Mouse (Mus musculus) heart, embryonic 11.5 days (tissue): ENCODE measurements around the gene Bloc1s5. TPM values are rescaled to one million over a fixed set of nuclear protein-coding genes. Genes with fewer than 3 reads are reported as not detected.

Experiments
- ATAC-seq: fragments of 200-750 bp; cut with Nextera tagmentation; replicated peaks from 2 replicates; pipeline ENCODE4 v1.8.0; 2017; ENCODE audit warnings: moderate library complexity; ENCODE audit not compliant: insufficient number of reproducible peaks, low FRiP score, low TSS enrichment
- H3K27ac ChIP-seq: fragments of 300-500 bp; sonication (generic); 2 replicates; pipeline ENCODE4 v1.5.1; 2014; ENCODE audit warnings: mild to moderate bottlenecking, low read depth, low read length
- H3K27me3 ChIP-seq: fragments of 300-500 bp; sonication (generic); 2 replicates; pipeline ENCODE4 v1.6.1; 2014; ENCODE audit warnings: mild to moderate bottlenecking, low read length, mixed read lengths; ENCODE audit not compliant: control insufficient read depth, insufficient read depth
- H3K36me3 ChIP-seq: fragments of 300-500 bp; sonication (generic); 2 replicates; pipeline ENCODE4 v1.6.1; 2014; ENCODE audit warnings: mild to moderate bottlenecking, low read length, moderate library complexity, mixed read lengths; ENCODE audit not compliant: control insufficient read depth, insufficient read depth
- H3K4me1 ChIP-seq: fragments of 300-500 bp; sonication (generic); 2 replicates; pipeline ENCODE4 v1.6.1; 2014; ENCODE audit warnings: low read length; ENCODE audit not compliant: control insufficient read depth, insufficient read depth
- H3K4me2 ChIP-seq: fragments of 300-500 bp; sonication (generic); 2 replicates; pipeline ENCODE4 v1.6.1; 2014; ENCODE audit warnings: mild to moderate bottlenecking, moderate library complexity
- H3K4me3 ChIP-seq: fragments of 300-500 bp; sonication (generic); 2 replicates; pipeline ENCODE4 v1.5.1; 2014; ENCODE audit warnings: low read depth, low read length
- H3K9ac ChIP-seq: fragments of 300-500 bp; sonication (generic); 2 replicates; pipeline ENCODE4 v1.6.1; 2014; ENCODE audit warnings: mild to moderate bottlenecking, low read depth, low read length, moderate library complexity
- H3K9me3 ChIP-seq: fragments of 300-500 bp; sonication (generic); replicated peaks from 2 replicates; pipeline ENCODE4 v1.6.1; 2016; ENCODE audit warnings: low read length; ENCODE audit not compliant: control insufficient read depth
- WGBS: fragments of 180-500 bp; shearing (Covaris S2); extraction: QIAGEN DNeasy Blood & Tissue Kit; methylation state at CpG from one replicate; pipeline ENCODE4 v1.1.7; 2014; ENCODE audit not compliant: insufficient replicate concordance; 5-methylcytosine and 5-hydroxymethylcytosine counted together
- polyA plus RNA-seq: library from polyadenylated mRNA; unstranded; fragments of >200 nt; fragmentation: Nextera tagmentation; extraction: Ambion mirVana; gene quantifications from 2 replicates; pipeline ENCODE4 v1.2.1, GENCODE M21; 2014

Bloc1s5 gene
- polyA plus RNA-seq, 1 experiment from 2014 or later, result 18.9 TPM

GRCm38 (mm10) chr13:38657865-38658264 is 23.0 kb upstream of the Bloc1s5 start:
- ATAC-seq, result no peak
- 28% methylated on average over 4 of the region's 4 CpGs for WGBS
- peaks cover 8% of the 10 kb centered on the region; the same call in 1 of the 2 replicates for H3K4me1 ChIP-seq
- H3K4me2 ChIP-seq, result peak overlapping the region; percentile 74
- H3K4me3 ChIP-seq, result peak overlapping the region; percentile 99
- H3K27me3 ChIP-seq, result no peaks in the 10 kb centered on the region
- H3K27ac ChIP-seq, result no peak overlapping the region
- peaks cover 23% of the 10 kb centered on the region for H3K36me3 ChIP-seq
- H3K9me3 ChIP-seq, result 0 out of 2 replicates have a peak, but pooled peaks cover 4% of the 10 kb centered on the region
- peak overlapping the region; percentile 95 for H3K9ac ChIP-seq

DNA sequence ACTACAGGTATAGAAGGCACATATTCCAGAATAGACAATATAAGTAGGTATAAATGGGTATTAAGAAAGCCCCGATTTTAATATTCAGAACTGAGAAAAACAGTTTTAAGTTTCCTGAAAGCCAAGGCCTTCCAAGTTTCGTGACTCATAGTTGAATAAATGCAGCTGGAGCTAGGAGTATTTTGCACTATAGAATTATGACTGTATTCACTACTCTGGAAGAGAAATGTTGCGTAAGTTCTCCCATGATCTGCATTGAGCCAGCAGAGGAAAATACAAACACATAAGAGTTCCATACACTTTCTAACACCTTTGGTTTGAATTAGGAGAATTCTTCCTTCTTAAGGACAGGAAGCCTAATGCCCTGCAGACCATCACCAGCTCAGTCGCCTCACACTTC is 15.4 kb upstream of the Bloc1s5 start:
- Histone ChIP-seq H3K27ac (no peak overlapping the region), H3K9me3 (no peaks in the 10 kb centered on the region), H3K9ac (no peak overlapping the region), H3K4me1 (no peaks in the 10 kb centered on the region), H3K27me3 (no peaks in the 10 kb centered on the region), H3K4me3 (no peak overlapping the region), H3K36me3 (peaks cover 39% of the 10 kb centered on the region), H3K4me2 (no peak overlapping the region)
- 90% methylated on average over 4 of the region's 4 CpGs for WGBS
- no peak for ATAC-seq

GRCm38 (mm10) chr13:38649069-38649468 is 14.2 kb upstream of the Bloc1s5 start:
- Histone ChIP-seq H3K27ac (no peak overlapping the region), H3K4me2 (no peak overlapping the region), H3K36me3 (peaks cover 40% of the 10 kb centered on the region), H3K4me1 (no peaks in the 10 kb centered on the region), H3K27me3 (no peaks in the 10 kb centered on the region), H3K9ac (no peak overlapping the region), H3K4me3 (no peak overlapping the region), H3K9me3 (no peaks in the 10 kb centered on the region)
- ATAC-seq, result no peak
- 73% methylated on average over 4 of the region's 4 CpGs for WGBS

- ATAC-seq, result no peak
- Histone ChIP-seq H3K4me1 (no peaks in the 10 kb centered on the region), H3K27me3 (no peaks in the 10 kb centered on the region), H3K9me3 (no peaks in the 10 kb centered on the region), H3K36me3 (peaks cover 17% of the 10 kb centered on the region; the same call in 1 of the 2 replicates), H3K4me3 (no peak overlapping the region), H3K4me2 (no peak overlapping the region), H3K27ac (no peak overlapping the region), H3K9ac (no peak overlapping the region)
- WGBS, result 92% methylated on average over 5 of the region's 5 CpGs
These were observed 6.5 kb upstream of the Bloc1s5 start for GRCm38 (mm10) chr13:38641414-38641813.

GRCm38 (mm10) chr13:38640961-38641360 is 6.1 kb upstream of the Bloc1s5 start:
- ATAC-seq, result no peak
- Histone ChIP-seq H3K36me3 (peaks cover 15% of the 10 kb centered on the region; the same call in 1 of the 2 replicates), H3K4me1 (no peaks in the 10 kb centered on the region), H3K4me2 (no peak overlapping the region), H3K27me3 (no peaks in the 10 kb centered on the region), H3K9me3 (no peaks in the 10 kb centered on the region), H3K27ac (no peak overlapping the region), H3K9ac (no peak overlapping the region), H3K4me3 (no peak overlapping the region)
- WGBS, result 96% methylated on average over 5 of the region's 5 CpGs

- peaks cover 5% of the 10 kb centered on the region; the same call in 1 of the 2 replicates for H3K4me1 ChIP-seq
- H3K27ac ChIP-seq, result no peak overlapping the region
- H3K4me2 ChIP-seq, result no peak overlapping the region
- H3K27me3 ChIP-seq, result no peaks in the 10 kb centered on the region
- WGBS, result 73% methylated on average over 11 of the region's 11 CpGs
- no peak overlapping the region for H3K4me3 ChIP-seq
- H3K9me3 ChIP-seq, result no peaks in the 10 kb centered on the region
- H3K36me3 ChIP-seq, result 0 out of 2 replicates have a peak, but pooled peaks cover 3% of the 10 kb centered on the region
- no peak for ATAC-seq
- no peak overlapping the region for H3K9ac ChIP-seq
These were observed 3.8 kb upstream of the Bloc1s5 start for GRCm38 (mm10) chr13:38638694-38639093.

DNA sequence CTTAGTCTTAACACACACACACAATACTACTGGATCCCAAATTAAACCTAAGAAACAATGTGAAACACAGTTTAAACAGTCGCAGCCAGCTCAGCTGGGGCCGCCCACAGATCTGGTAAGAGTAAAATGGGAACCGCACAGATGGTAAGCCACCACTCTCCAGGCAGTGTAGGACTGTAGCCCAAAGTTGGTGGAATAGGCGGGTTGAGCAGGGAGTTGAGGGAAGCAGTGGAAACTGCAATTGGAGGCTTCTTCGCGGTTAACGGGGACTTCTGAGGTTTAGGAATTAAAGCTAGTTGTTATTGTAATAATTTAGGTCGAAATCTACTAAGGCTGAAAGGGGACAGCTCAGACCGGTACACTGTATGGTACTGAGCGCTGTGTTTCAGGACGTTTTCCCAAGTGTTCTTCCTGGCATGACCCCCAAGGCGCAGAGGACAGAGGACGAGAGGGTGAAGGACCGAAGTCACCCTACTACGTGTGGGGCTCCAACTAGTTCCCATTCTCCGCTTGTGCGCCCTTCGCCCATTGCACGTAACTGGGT is 581 bp downstream of the Bloc1s5 start:
- Histone ChIP-seq H3K36me3 (no peaks in the 10 kb centered on the region), H3K9me3 (no peaks in the 10 kb centered on the region), H3K4me1 (peaks cover 5% of the 10 kb centered on the region; the same call in 1 of the 2 replicates), H3K4me3 (peak overlapping the region; percentile 82), H3K4me2 (peak overlapping the region; percentile 82), H3K9ac (peak overlapping the region; percentile 83), H3K27me3 (no peaks in the 10 kb centered on the region), H3K27ac (peak overlapping the region; percentile 54)
- ATAC-seq, result peak; percentile 33
- 1% methylated on average over 19 of the region's 19 CpGs for WGBS

GRCm38 (mm10) chr13:38633287-38634000 is 1.5 kb downstream of the Bloc1s5 start:
- peak overlapping the region; percentile 82 for H3K4me2 ChIP-seq
- H3K27ac ChIP-seq, result no peak overlapping the region
- no peaks in the 10 kb centered on the region for H3K36me3 ChIP-seq
- no peak overlapping the region for H3K9ac ChIP-seq
- H3K4me3 ChIP-seq, result peak overlapping the region; percentile 82; the same call in 1 of the 2 replicates
- H3K27me3 ChIP-seq, result no peaks in the 10 kb centered on the region
- WGBS, result 89% methylated on average over 6 of the region's 6 CpGs
- no peak for ATAC-seq
- no peaks in the 10 kb centered on the region for H3K9me3 ChIP-seq
- H3K4me1 ChIP-seq, result peaks cover 5% of the 10 kb centered on the region; the same call in 1 of the 2 replicates
